Mouse (Mus musculus) heart, embryonic 13.5 days (tissue): ENCODE data around the gene Cradd. TPM values are rescaled to one million over a fixed set of nuclear protein-coding genes. Genes with fewer than 3 reads are reported as not detected.

Source experiments
- ATAC-seq: fragments of 200-750 bp; cut with Nextera tagmentation; 2 replicates; pipeline ENCODE4 v1.8.0; 2017; ENCODE audit warnings: moderate TSS enrichment; ENCODE audit not compliant: insufficient number of reproducible peaks, low FRiP score, low TSS enrichment; ENCODE audit errors: extremely low read depth
- H3K27ac ChIP-seq: fragments of 300-500 bp; sonication (generic); replicated peaks from 2 replicates; pipeline ENCODE4 v1.5.1; 2015; ENCODE audit warnings: moderate library complexity, mild to moderate bottlenecking, inconsistent platforms
- H3K27me3 ChIP-seq: fragments of 300-500 bp; sonication (generic); replicated peaks from 2 replicates; pipeline ENCODE4 v1.6.1; 2015; ENCODE audit warnings: mild to moderate bottlenecking, inconsistent platforms
- H3K36me3 ChIP-seq: fragments of 300-500 bp; sonication (generic); 2 replicates; pipeline ENCODE4 v1.6.1; 2015; ENCODE audit warnings: mild to moderate bottlenecking, inconsistent platforms
- H3K4me1 ChIP-seq: fragments of 300-500 bp; sonication (generic); 2 replicates; pipeline ENCODE4 v1.6.1; 2015; ENCODE audit warnings: inconsistent platforms
- H3K4me2 ChIP-seq: fragments of 300-500 bp; sonication (generic); 2 replicates; pipeline ENCODE4 v1.6.1; 2015; ENCODE audit warnings: inconsistent platforms, mild to moderate bottlenecking, moderate library complexity
- H3K4me3 ChIP-seq: fragments of 300-500 bp; sonication (generic); 2 replicates; pipeline ENCODE4 v1.5.1; 2015; ENCODE audit warnings: moderate library complexity, mild to moderate bottlenecking, inconsistent platforms
- H3K9ac ChIP-seq: fragments of 300-500 bp; sonication (generic); 2 replicates; pipeline ENCODE4 v1.6.1; 2015; ENCODE audit warnings: inconsistent platforms, mild to moderate bottlenecking, moderate library complexity
- H3K9me3 ChIP-seq: fragments of 300-500 bp; sonication (generic); 2 replicates; pipeline ENCODE4 v1.6.1; 2016; ENCODE audit warnings: inconsistent platforms
- WGBS: fragments of 180-500 bp; shearing (Covaris S2); methylation state at CpG from one replicate; pipeline ENCODE4 v1.1.7; 2015; ENCODE audit warnings: mixed read lengths; 5-methylcytosine and 5-hydroxymethylcytosine counted together
- polyA plus RNA-seq: library from polyadenylated mRNA; unstranded; fragments of >200 nt; fragmentation: Nextera tagmentation; extraction: Ambion mirVana; gene quantifications from 2 replicates; pipeline ENCODE4 v1.2.1, GENCODE M21; 2015

Cradd gene
- polyA plus RNA-seq, 1 experiment from 2014 or later, result 8.6 TPM

GRCm38 (mm10) chr10:95152503-95152989, 171.4 kb downstream of the Cradd start:
- Histone ChIP-seq H3K4me3 (no peak overlapping the region), H3K27me3 (no peaks in the 10 kb centered on the region), H3K36me3 (no peaks in the 10 kb centered on the region), H3K4me1 (peaks cover 9% of the 10 kb centered on the region; the same call in 1 of the 2 replicates), H3K9me3 (peaks cover 2% of the 10 kb centered on the region; the same call in 1 of the 2 replicates), H3K9ac (no peak overlapping the region), H3K27ac (no peak overlapping the region), H3K4me2 (no peak overlapping the region)
- ATAC-seq, result no peak
- 79% methylated on average over 9 of the region's 9 CpGs for WGBS

- no peaks in the 10 kb centered on the region for H3K27me3 ChIP-seq
- no peak for ATAC-seq
- no peak overlapping the region for H3K4me2 ChIP-seq
- H3K9ac ChIP-seq, result no peak overlapping the region
- no peaks in the 10 kb centered on the region for H3K9me3 ChIP-seq
- H3K4me1 ChIP-seq, result peaks cover 22% of the 10 kb centered on the region
- H3K27ac ChIP-seq, result no peak overlapping the region
- H3K36me3 ChIP-seq, result no peaks in the 10 kb centered on the region
- no peak overlapping the region for H3K4me3 ChIP-seq
- 85% methylated on average over 6 of the region's 6 CpGs for WGBS
Measured at GRCm38 (mm10) chr10:95151012-95151768, 172.7 kb downstream of the Cradd start.

- Histone ChIP-seq H3K9me3 (no peaks in the 10 kb centered on the region), H3K36me3 (no peaks in the 10 kb centered on the region), H3K27me3 (no peaks in the 10 kb centered on the region), H3K4me3 (no peak overlapping the region), H3K4me1 (peaks cover 36% of the 10 kb centered on the region), H3K27ac (no peak overlapping the region), H3K9ac (no peak overlapping the region), H3K4me2 (no peak overlapping the region)
- 41% methylated on average over 1 of the region's 1 CpGs for WGBS
- ATAC-seq, result no peak
Measured at GRCm38 (mm10) chr10:95149666-95150065, 174.3 kb downstream of the Cradd start.

GRCm38 (mm10) chr10:95148641-95149040, 175.3 kb downstream of the Cradd start:
- peaks cover 47% of the 10 kb centered on the region for H3K4me1 ChIP-seq
- H3K4me2 ChIP-seq, result no peak overlapping the region
- WGBS, result 83% methylated on average over 3 of the region's 3 CpGs
- no peak for ATAC-seq
- no peaks in the 10 kb centered on the region for H3K36me3 ChIP-seq
- no peaks in the 10 kb centered on the region for H3K27me3 ChIP-seq
- no peak overlapping the region for H3K27ac ChIP-seq
- H3K9ac ChIP-seq, result no peak overlapping the region
- no peaks in the 10 kb centered on the region for H3K9me3 ChIP-seq
- no peak overlapping the region for H3K4me3 ChIP-seq

- H3K4me1 ChIP-seq, result peaks cover 51% of the 10 kb centered on the region
Measured at GRCm38 (mm10) chr10:95147136-95147901, 176.6 kb downstream of the Cradd start.

GRCm38 (mm10) chr10:95146491-95146890, 177.4 kb downstream of the Cradd start:
- WGBS, result 54% methylated on average over 5 of the region's 5 CpGs
- H3K4me1 ChIP-seq, result peaks cover 59% of the 10 kb centered on the region
- H3K9ac ChIP-seq, result no peak overlapping the region
- H3K27me3 ChIP-seq, result no peaks in the 10 kb centered on the region
- ATAC-seq, result no peak
- no peak overlapping the region for H3K4me2 ChIP-seq
- H3K27ac ChIP-seq, result peak overlapping the region; percentile 13
- no peaks in the 10 kb centered on the region for H3K36me3 ChIP-seq
- H3K4me3 ChIP-seq, result no peak overlapping the region
- no peaks in the 10 kb centered on the region for H3K9me3 ChIP-seq

More at GRCm38 (mm10) chr10:95147136-95147901, 176.6 kb downstream of the Cradd start:
- H3K9ac ChIP-seq, result no peak overlapping the region
- peak overlapping the region; percentile 13 for H3K27ac ChIP-seq
- no peak overlapping the region for H3K4me3 ChIP-seq
- H3K4me2 ChIP-seq, result no peak overlapping the region
- 83% methylated on average over 6 of the region's 6 CpGs for WGBS
- no peaks in the 10 kb centered on the region for H3K27me3 ChIP-seq
- H3K36me3 ChIP-seq, result no peaks in the 10 kb centered on the region
- no peak for ATAC-seq
- no peaks in the 10 kb centered on the region for H3K9me3 ChIP-seq

GRCm38 (mm10) chr10:95145204-95145926, 178.6 kb downstream of the Cradd start:
- Histone ChIP-seq H3K36me3 (no peaks in the 10 kb centered on the region), H3K4me3 (no peak overlapping the region), H3K27me3 (no peaks in the 10 kb centered on the region), H3K4me1 (peaks cover 70% of the 10 kb centered on the region), H3K9ac (peak overlapping the region; percentile 15), H3K27ac (peak overlapping the region; percentile 96), H3K4me2 (peak overlapping the region; percentile 20), H3K9me3 (no peaks in the 10 kb centered on the region)
- WGBS, result 40% methylated on average over 9 of the region's 9 CpGs
- ATAC-seq, result no peak

GRCm38 (mm10) chr10:95144414-95145130, 179.4 kb downstream of the Cradd start:
- peaks cover 76% of the 10 kb centered on the region for H3K4me1 ChIP-seq
- no peak for ATAC-seq
- no peaks in the 10 kb centered on the region for H3K36me3 ChIP-seq
- peak overlapping the region; percentile 96 for H3K27ac ChIP-seq
- H3K9me3 ChIP-seq, result no peaks in the 10 kb centered on the region
- WGBS, result 64% methylated on average over 6 of the region's 6 CpGs
- H3K9ac ChIP-seq, result peak overlapping the region; percentile 66
- no peak overlapping the region for H3K4me2 ChIP-seq
- no peaks in the 10 kb centered on the region for H3K27me3 ChIP-seq
- no peak overlapping the region for H3K4me3 ChIP-seq

- Histone ChIP-seq H3K4me2 (peak overlapping the region; percentile 41), H3K36me3 (no peaks in the 10 kb centered on the region), H3K4me3 (no peak overlapping the region), H3K27me3 (no peaks in the 10 kb centered on the region), H3K9me3 (no peaks in the 10 kb centered on the region), H3K27ac (peak overlapping the region; percentile 96), H3K9ac (peak overlapping the region; percentile 66), H3K4me1 (peaks cover 77% of the 10 kb centered on the region)
- WGBS, result 10% methylated on average over 2 of the region's 2 CpGs
- ATAC-seq, result no peak
Measured at GRCm38 (mm10) chr10:95143446-95144114, 180.4 kb downstream of the Cradd start.

GRCm38 (mm10) chr10:95142844-95143435, 181.0 kb downstream of the Cradd start:
- Histone ChIP-seq H3K36me3 (no peaks in the 10 kb centered on the region), H3K27ac (peak overlapping the region; percentile 96), H3K4me3 (no peak overlapping the region), H3K9me3 (no peaks in the 10 kb centered on the region), H3K4me1 (peaks cover 77% of the 10 kb centered on the region), H3K4me2 (peak overlapping the region; percentile 41), H3K9ac (peak overlapping the region; percentile 66), H3K27me3 (no peaks in the 10 kb centered on the region)
- 11% methylated on average over 11 of the region's 11 CpGs for WGBS
- ATAC-seq, result peak; percentile 77
